Mouse (Mus musculus) CH12F3 (cell line): Measurements from ENCODE around the gene Dpf3.

Experiments used
- in situ Hi-C: fragments of 300-500 bp; cut with MboI; formaldehyde crosslinking; loops from 2 replicates; pipeline ENCODE4 v1.14.3; 2020; ENCODE audit warnings: low sequenced_read_pairs

The Dpf3 gene

GRCm38 (mm10) chr12:83487476-83487991, at the start of gene Dpf3:
Gene Dpf3 (minus strand): TSS chr12:83487716.
- in situ Hi-C loops: no loop called here

GRCm38 (mm10) chr12:83536039-83536438, 48.5 kb upstream of the Dpf3 start:
- in situ Hi-C loops: no loop called here

GRCm38 (mm10) chr12:83535428-83535827, 47.9 kb upstream of the Dpf3 start:
- in situ Hi-C loops: no loop called here

GRCm38 (mm10) chr12:83534190-83534589, 46.7 kb upstream of the Dpf3 start:
- in situ Hi-C loops: no loop called here

- in situ Hi-C loops: no loop called here
Measured at GRCm38 (mm10) chr12:83532966-83533365, 45.5 kb upstream of the Dpf3 start.

- in situ Hi-C loops: no loop called here
Measured at GRCm38 (mm10) chr12:83531992-83532391, 44.5 kb upstream of the Dpf3 start.

GRCm38 (mm10) chr12:83528665-83529064, 41.1 kb upstream of the Dpf3 start:
- in situ Hi-C loops: no loop called here

GRCm38 (mm10) chr12:83527816-83528215, 40.3 kb upstream of the Dpf3 start:
- in situ Hi-C loops: no loop called here

- in situ Hi-C loops: no loop called here
Measured at GRCm38 (mm10) chr12:83525822-83526544, 38.5 kb upstream of the Dpf3 start.

GRCm38 (mm10) chr12:83524329-83524728, 36.8 kb upstream of the Dpf3 start:
- in situ Hi-C loops: no loop called here

- in situ Hi-C loops: no loop called here
Measured at GRCm38 (mm10) chr12:83523892-83524291, 36.4 kb upstream of the Dpf3 start.

- in situ Hi-C loops: no loop called here
Measured at GRCm38 (mm10) chr12:83523056-83523455, 35.5 kb upstream of the Dpf3 start.

- in situ Hi-C loops: no loop called here
Measured at GRCm38 (mm10) chr12:83521083-83521482, 33.6 kb upstream of the Dpf3 start.

- in situ Hi-C loops: no loop called here
Measured at GRCm38 (mm10) chr12:83520311-83520890, 32.9 kb upstream of the Dpf3 start, which contains the start of gene Dcaf4. Gene Dcaf4 (plus strand): TSS chr12:83520466.

GRCm38 (mm10) chr12:83517580-83517979, 30.1 kb upstream of the Dpf3 start:
- in situ Hi-C loops: no loop called here

GRCm38 (mm10) chr12:83514216-83514615, 26.7 kb upstream of the Dpf3 start:
- in situ Hi-C loops: no loop called here

GRCm38 (mm10) chr12:83513185-83513584, 25.7 kb upstream of the Dpf3 start:
- in situ Hi-C loops: no loop called here

GRCm38 (mm10) chr12:83512783-83513182, 25.3 kb upstream of the Dpf3 start:
- in situ Hi-C loops: no loop called here

GRCm38 (mm10) chr12:83510586-83510985, 23.1 kb upstream of the Dpf3 start:
- in situ Hi-C loops: no loop called here

- in situ Hi-C loops: no loop called here
Measured at GRCm38 (mm10) chr12:83506543-83506942, 19.0 kb upstream of the Dpf3 start.

- in situ Hi-C loops: no loop called here
Measured at GRCm38 (mm10) chr12:83502190-83502589, 14.7 kb upstream of the Dpf3 start.

- in situ Hi-C loops: loop anchor here (10.0 kb wide), 1 partner anchor 384 kb away; no protein-coding TSS in a partner anchor
Measured at GRCm38 (mm10) chr12:83499256-83499655, 11.7 kb upstream of the Dpf3 start.
